Comparison of ENCODE assay signal across 9 mouse cellular contexts in the genomic region with DNA sequence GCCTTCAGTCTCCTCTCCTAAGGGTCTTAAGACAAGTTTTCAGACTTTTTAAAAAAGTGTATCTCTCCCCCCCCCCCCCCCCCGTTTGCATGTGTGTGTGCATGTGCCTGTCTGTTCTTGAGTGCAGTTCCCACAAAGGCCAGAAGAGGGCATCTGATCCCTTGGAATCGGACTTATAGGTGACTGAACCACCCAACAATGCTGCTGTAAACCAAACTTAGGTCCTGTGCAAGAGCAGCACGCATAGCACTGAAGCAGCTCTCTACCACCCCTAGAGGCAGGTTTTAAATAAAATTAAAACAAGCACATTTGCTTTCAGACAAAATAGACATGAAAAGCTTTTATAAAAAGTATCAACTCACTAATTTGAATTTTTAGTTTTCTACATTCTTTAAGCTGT. TPM values are rescaled to one million over a fixed set of nuclear protein-coding genes. Genes with fewer than 3 reads are reported as not detected.
DNase-seq lines count a peak whose midpoint lies in the region; ATAC-seq and TF ChIP-seq lines count a peak whose summit lies in the region.
"Had no signal": no experiment of that assay in that cellular context is flagged by ENCODE, and none has a peak within 500 bp of the region (broad histone marks: within the 10 kb centered on the region; RNA-seq: fewer than 3 reads in every experiment).

No protein-coding gene starts in this region.

- no peak for ATAC-seq in embryonic facial prominence, embryonic 11.5 days (replicated peaks; ENCODE audit: insufficient number of reproducible peaks, low FRiP score, low TSS enrichment, low read depth)
- no peak for ATAC-seq in liver, embryonic 14.5 days (ENCODE audit: insufficient read depth)

- H3K27me3 ChIP-seq in embryonic facial prominence, embryonic 11.5 days (ENCODE audit: control insufficient read depth, insufficient read depth, low read length) = no peaks in the 10 kb centered on the region
- H3K27me3 ChIP-seq in liver, embryonic 14.5 days (ENCODE audit: control insufficient read depth, insufficient read depth, low read length) = no peaks in the 10 kb centered on the region
- H3K27me3 ChIP-seq: lung, embryonic 15.5 days; stomach, embryonic 15.5 days had no signal

- H3K27ac ChIP-seq in ES-E14 (ENCODE audit: insufficient read depth, low read depth, low read length, poor library complexity, severe bottlenecking) = no peak overlapping the region
- no peak overlapping the region for H3K27ac ChIP-seq in embryonic facial prominence, embryonic 11.5 days (replicated peaks; ENCODE audit: low read depth, low read length)
- no peak overlapping the region for H3K27ac ChIP-seq in liver, embryonic 14.5 days
- H3K27ac ChIP-seq: stomach, embryonic 15.5 days had no signal

- TF ChIP-seq CTCF in liver, embryonic 14.5 days (IDR thresholded peaks at IDR 0.05; ENCODE audit: low read depth) = peak; percentile 67

- no peak overlapping the region for H3K4me3 ChIP-seq in ES-E14 (ENCODE audit: insufficient read depth in 1 of 2, low read depth in 1 of 2, low read length in 2 of 2, poor library complexity in 1 of 2, severe bottlenecking in 1 of 2)
- H3K4me3 ChIP-seq in embryonic facial prominence, embryonic 11.5 days (ENCODE audit: low read depth, low read length) = no peak overlapping the region
- no peak overlapping the region for H3K4me3 ChIP-seq in liver, embryonic 14.5 days (ENCODE audit: insufficient read depth in 1 of 2, low read depth in 2 of 2, low read length in 2 of 2)
- H3K4me3 ChIP-seq: lung, embryonic 15.5 days; stomach, embryonic 15.5 days had no signal

- H3K36me3 ChIP-seq in ES-E14 (ENCODE audit: control insufficient read depth, insufficient read depth, low read length, poor library complexity, severe bottlenecking) = no peaks in the 10 kb centered on the region
- no peaks in the 10 kb centered on the region; the same call in 1 of the 2 replicates for H3K36me3 ChIP-seq in embryonic facial prominence, embryonic 11.5 days (replicated peaks; ENCODE audit: control insufficient read depth, insufficient read depth, low read depth, low read length)
- H3K36me3 ChIP-seq in liver, embryonic 14.5 days (replicated peaks; ENCODE audit: control insufficient read depth, insufficient read depth, low read depth) = no peaks in the 10 kb centered on the region
- H3K36me3 ChIP-seq: stomach, embryonic 15.5 days had no signal

- DNase-seq in left cerebral cortex, postnatal 14 days (ENCODE audit: low spot score in 2 of 2) = peak; percentile 54 to 89
- DNase-seq in left cerebral cortex, adult 8-10 months (ENCODE audit: low spot score in 2 of 2) = no peak
- DNase-seq in ES-E14 (ENCODE audit: low read depth, low spot score) = peak; percentile 68
- DNase-seq in adrenal gland, postnatal 14 days = peak; percentile 76
- peak; percentile 68 for DNase-seq in embryonic facial prominence, embryonic 11.5 days (ENCODE audit: low spot score)
- peak in 1 of 3 experiments; percentile 10 for DNase-seq in liver, embryonic 14.5 days (ENCODE audit: low read depth in 3 of 3, low spot score in 3 of 3)
- peak; percentile 38 for DNase-seq in thymus, postnatal 14 days

- no peaks in the 10 kb centered on the region for H3K4me1 ChIP-seq in ES-E14 (ENCODE audit: control insufficient read depth in 2 of 2, insufficient read depth in 2 of 2, low read length in 2 of 2, poor library complexity in 1 of 2)
- H3K4me1 ChIP-seq in embryonic facial prominence, embryonic 11.5 days (ENCODE audit: control insufficient read depth, insufficient read depth, low read length) = no peaks in the 10 kb centered on the region
- H3K4me1 ChIP-seq in liver, embryonic 14.5 days (replicated peaks; ENCODE audit: control insufficient read depth in 2 of 2, insufficient read depth in 2 of 2, low read length in 1 of 2) = no peaks in the 10 kb centered on the region

- H3K9me3 ChIP-seq in ES-E14 (ENCODE audit: control insufficient read depth, insufficient read depth, low read depth, low read length) = no peaks in the 10 kb centered on the region
- H3K9me3 ChIP-seq in embryonic facial prominence, embryonic 11.5 days (replicated peaks; ENCODE audit: control insufficient read depth, low read length) = no peaks in the 10 kb centered on the region
- H3K9me3 ChIP-seq in liver, embryonic 14.5 days (ENCODE audit: control insufficient read depth, low read length) = no peaks in the 10 kb centered on the region
- H3K9me3 ChIP-seq: lung, embryonic 15.5 days; stomach, embryonic 15.5 days had no signal

- intact Hi-C loops in left cerebral cortex, postnatal 14 days (cut with DNase I) = loop anchor here (10.0 kb wide), 1 partner anchor 345 kb away; no protein-coding TSS in a partner anchor

- no peak overlapping the region for H3K9ac ChIP-seq in ES-E14 (ENCODE audit: insufficient read depth, low read depth, low read length, poor library complexity, severe bottlenecking)
- no peak overlapping the region for H3K9ac ChIP-seq in embryonic facial prominence, embryonic 11.5 days (replicated peaks; ENCODE audit: low read length)
- no peak overlapping the region for H3K9ac ChIP-seq in liver, embryonic 14.5 days (replicated peaks)
- H3K9ac ChIP-seq: lung, embryonic 15.5 days; stomach, embryonic 15.5 days had no signal

- no peak for TF ChIP-seq EP300 in liver, embryonic 14.5 days (IDR thresholded peaks at IDR 0.05; ENCODE audit: low read depth)

- 43% methylated on average over 2 of the region's 3 CpGs for WGBS in embryonic facial prominence, embryonic 11.5 days
- WGBS in liver, embryonic 14.5 days (ENCODE audit: insufficient replicate concordance) = 17% methylated on average over 3 of the region's 3 CpGs

- in situ Hi-C loops in ES-E14 (cut with MboI; ENCODE audit: low sequenced_read_pairs in 2 of 2, unreplicated experiment in 2 of 2) = loop anchor here in 1 of 2 experiments (10.0 kb wide), 1 partner anchor 365 kb away; no protein-coding TSS in a partner anchor

- no peak overlapping the region for H3K4me2 ChIP-seq in embryonic facial prominence, embryonic 11.5 days (ENCODE audit: low read depth, low read length)
- no peak overlapping the region for H3K4me2 ChIP-seq in liver, embryonic 14.5 days (ENCODE audit: low read depth)
- H3K4me2 ChIP-seq: lung, embryonic 15.5 days; stomach, embryonic 15.5 days had no signal

TF ChIP-seq in ES-E14, 5 proteins besides CTCF, POLR2A, EP300 and RAD21:
- TF ChIP-seq HCFC1 (IDR thresholded peaks at IDR 0.05; ENCODE audit: borderline replicate concordance, insufficient read depth, low read length) (no peak), ZNF384 (IDR thresholded peaks at IDR 0.05; ENCODE audit: low read depth, low read length) (no peak), ZC3H11A (IDR thresholded peaks at IDR 0.05; ENCODE audit: borderline replicate concordance, low read depth, low read length) (peak; percentile 79; the same call in 1 of the 2 replicates)

RNA-seq across cellular contexts. Expression of a gene that starts 33.9 kb away (rescaled TPM):
- 10 to 100 TPM; 50.1 to 55.5 TPM for total RNA-seq in left cerebral cortex, postnatal 14 days (2021)
- total RNA-seq in left cerebral cortex, adult 8-10 months (2022) = 10 to 100 TPM; 54.4 to 63.9 (median 56.9) TPM
- 0.05 and 0.13 TPM in 2 replicates for total RNA-seq in ES-E14 (2012; rRNA removed)
- total RNA-seq in adrenal gland, postnatal 14 days (2021) = 25.4 and 27.4 TPM in 2 replicates
- 7.0 TPM in 2 replicates for polyA plus RNA-seq in embryonic facial prominence, embryonic 11.5 days (2014; fragmentation: Nextera tagmentation; extraction: Ambion mirVana)
- 0.31 and 0.39 TPM in 2 replicates for polyA plus RNA-seq in liver, embryonic 14.5 days (2012; rRNA removed)
- 0.14 and 0.19 TPM in 2 replicates for polyA plus RNA-seq in liver, embryonic 14.5 days (2014; fragmentation: Nextera tagmentation; extraction: Ambion mirVana)

Comparison
In these comparisons a context has a peak if more than half of its experiments do, and no peak if none do; other contexts are left out.
1. DNase-seq: peak in left cerebral cortex, postnatal 14 days (2 of 2), ES-E14 (single experiment), adrenal gland, postnatal 14 days (single experiment), embryonic facial prominence, embryonic 11.5 days (single experiment) and thymus, postnatal 14 days (single experiment); none in left cerebral cortex, adult 8-10 months (0 of 2).
2. RNA of a gene that starts 33.9 kb away (total RNA-seq): 54.4 to 63.9 TPM in left cerebral cortex, adult 8-10 months, 50.1 to 55.5 TPM in left cerebral cortex, postnatal 14 days and 25.4 to 27.4 TPM in adrenal gland, postnatal 14 days; 0.05 to 0.13 TPM in ES-E14; every median in the first group is over 10 times any median in the second.